Mouse (Mus musculus): Measurements from ENCODE around the gene Sh2b2. TPM values are rescaled to one million over a fixed set of nuclear protein-coding genes. Genes with fewer than 3 reads are reported as not detected.
"Not testable (repeated sequence)": the region's sequence is repeated elsewhere in the genome, so short reads cannot be mapped to it uniquely, and the experiment has no call there.

Gene Sh2b2
- polyA plus RNA-seq, 1 experiment from 2014 or later = 5.0 TPM

DNA sequence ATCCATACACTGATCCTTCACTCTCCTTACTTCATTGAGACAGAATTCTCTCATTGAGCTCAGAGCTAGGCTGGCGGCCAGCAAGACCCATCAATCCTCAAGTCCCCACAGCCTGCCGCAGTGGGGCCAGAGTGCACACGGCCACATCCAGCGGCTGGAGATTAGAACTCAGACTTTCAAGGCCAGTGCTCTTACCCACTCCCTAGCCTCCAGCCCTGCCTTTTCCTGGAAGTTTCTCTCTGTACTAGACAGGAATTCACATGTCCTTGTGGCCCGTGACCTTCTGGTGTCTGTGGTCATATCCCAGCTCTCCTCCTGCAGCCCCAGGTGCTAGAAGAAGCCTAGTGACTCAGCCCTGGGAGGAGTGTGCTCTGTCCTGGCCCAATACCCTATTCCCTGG is 9.7 kb downstream of the Sh2b2 start:
- no peak for ATAC-seq (replicated peaks; ENCODE audit: low FRiP score)
- Histone ChIP-seq H3K4me3 (replicated peaks) (no peak overlapping the region), H3K9ac (no peak overlapping the region), H3K27ac (no peak overlapping the region), H3K4me2 (no peak overlapping the region), H3K9me3 (replicated peaks) (no peaks in the 10 kb centered on the region), H3K4me1 (peaks cover 40% of the 10 kb centered on the region), H3K36me3 (peaks cover 3% of the 10 kb centered on the region), H3K27me3 (peaks cover 8% of the 10 kb centered on the region; the same call in 1 of the 2 replicates)
- 58% methylated on average over 5 of the region's 5 CpGs for WGBS

DNA sequence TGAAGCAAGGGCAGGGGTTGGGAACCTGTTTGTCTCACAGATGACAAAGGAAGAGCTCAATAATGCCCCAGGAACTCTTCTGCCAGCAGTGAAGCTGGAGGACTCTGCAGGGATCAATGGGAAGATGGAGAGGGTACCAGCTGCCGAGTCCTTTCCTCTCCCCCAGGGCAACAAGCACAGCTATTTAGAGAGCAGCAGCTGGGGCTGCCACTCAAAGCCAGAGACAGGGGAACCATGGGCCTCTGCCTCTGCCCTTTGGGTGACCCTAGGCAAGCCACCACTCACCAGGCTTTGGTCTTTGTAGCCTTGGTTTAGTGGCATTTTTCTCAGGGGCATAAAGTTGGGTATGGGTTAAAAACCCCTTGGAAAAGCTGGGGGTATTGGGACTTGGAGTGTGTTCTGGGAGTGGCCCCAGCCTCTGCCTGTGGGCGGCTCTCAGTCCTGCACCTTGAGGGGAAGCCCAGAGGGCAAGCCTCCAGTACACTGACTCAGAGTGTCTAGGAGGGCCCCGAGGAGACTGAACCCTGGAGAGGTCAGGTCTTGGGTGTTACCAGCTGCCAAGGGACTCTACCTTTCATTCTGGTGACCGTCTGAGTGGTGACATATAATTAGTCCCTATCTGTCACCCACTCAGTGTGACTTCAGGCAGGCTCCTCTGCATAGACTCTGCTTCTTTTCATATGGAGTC is 15.9 kb downstream of the Sh2b2 start:
- Histone ChIP-seq H3K27ac (no peak overlapping the region), H3K4me1 (peaks cover 7% of the 10 kb centered on the region; the same call in 1 of the 2 replicates), H3K36me3 (peaks cover 17% of the 10 kb centered on the region), H3K9ac (no peak overlapping the region), H3K4me2 (no peak overlapping the region), H3K9me3 (replicated peaks) (no peaks in the 10 kb centered on the region), H3K27me3 (peaks cover 8% of the 10 kb centered on the region; the same call in 1 of the 2 replicates), H3K4me3 (replicated peaks) (no peak overlapping the region)
- WGBS = 74% methylated on average over 4 of the region's 4 CpGs
- ATAC-seq (replicated peaks; ENCODE audit: low FRiP score) = no peak

DNA sequence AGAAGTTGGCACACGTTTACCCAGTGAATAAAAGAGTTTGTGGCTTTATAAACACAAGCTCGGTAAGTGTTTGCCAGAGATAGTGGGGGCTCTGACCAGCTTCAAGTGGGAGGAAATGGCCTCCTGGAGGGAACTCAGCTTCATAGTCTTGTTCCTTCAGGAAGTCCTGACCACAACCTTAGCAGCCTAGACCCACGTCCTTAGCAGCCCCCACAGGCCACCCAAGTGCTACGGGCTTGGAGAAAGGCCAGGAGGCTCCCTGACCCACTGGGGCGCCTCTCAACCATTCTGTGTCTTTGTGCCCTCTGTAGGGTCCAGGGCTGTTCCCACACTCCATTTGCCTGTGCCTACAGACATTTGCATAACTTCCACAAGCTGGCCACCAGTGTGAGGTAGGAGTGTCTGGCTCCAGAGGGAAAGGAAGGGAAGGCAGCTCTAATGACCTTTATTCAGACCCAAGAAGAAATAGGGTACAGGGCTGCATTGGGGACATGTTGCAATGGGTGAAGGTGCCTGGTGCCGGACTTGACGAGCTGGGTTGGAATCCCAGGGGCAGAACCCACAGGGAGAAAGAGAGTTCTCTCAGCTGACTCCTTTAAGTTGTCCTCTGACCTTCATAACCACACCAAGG is 20.0 kb downstream of the Sh2b2 start:
- WGBS = 76% methylated on average over 7 of the region's 7 CpGs
- Histone ChIP-seq H3K9ac (no peak overlapping the region), H3K9me3 (replicated peaks) (no peaks in the 10 kb centered on the region), H3K4me2 (no peak overlapping the region), H3K27me3 (0 out of 2 replicates have a peak, but pooled peaks cover under 1% of the 10 kb centered on the region), H3K4me3 (replicated peaks) (no peak overlapping the region), H3K27ac (no peak overlapping the region), H3K4me1 (no peaks in the 10 kb centered on the region), H3K36me3 (peaks cover 27% of the 10 kb centered on the region)
- no peak for ATAC-seq (replicated peaks; ENCODE audit: low FRiP score)

DNA sequence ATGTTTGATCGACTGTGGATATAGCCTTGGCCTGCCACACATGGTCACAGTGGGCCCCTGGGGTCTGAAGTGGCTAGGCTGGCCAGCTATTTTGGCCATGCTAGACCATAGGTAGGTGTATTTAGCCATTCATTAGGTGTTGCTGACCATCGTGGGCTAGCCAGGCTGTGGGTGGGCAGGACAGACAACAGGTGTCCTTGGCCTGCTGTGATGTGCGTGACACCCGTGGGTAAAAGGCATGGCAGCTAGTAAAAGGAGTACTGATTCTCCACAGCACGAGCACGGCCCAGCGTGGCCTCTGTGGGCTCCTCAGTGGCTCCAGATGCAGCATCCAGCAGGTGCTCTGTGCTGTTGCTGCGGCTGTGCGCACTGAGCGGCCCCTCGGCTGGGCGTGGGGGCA is 27.8 kb downstream of the Sh2b2 start:
- 83% methylated on average over 12 of the region's 12 CpGs for WGBS
- Histone ChIP-seq H3K4me1 (0 out of 2 replicates have a peak, but pooled peaks cover 2% of the 10 kb centered on the region), H3K9me3 (replicated peaks) (no peaks in the 10 kb centered on the region), H3K27ac (no peak overlapping the region), H3K9ac (no peak overlapping the region), H3K4me3 (replicated peaks) (no peak overlapping the region), H3K27me3 (no peaks in the 10 kb centered on the region), H3K36me3 (peaks cover 6% of the 10 kb centered on the region; the same call in 1 of the 2 replicates), H3K4me2 (no peak overlapping the region)
- ATAC-seq (replicated peaks; ENCODE audit: low FRiP score) = no peak

DNA sequence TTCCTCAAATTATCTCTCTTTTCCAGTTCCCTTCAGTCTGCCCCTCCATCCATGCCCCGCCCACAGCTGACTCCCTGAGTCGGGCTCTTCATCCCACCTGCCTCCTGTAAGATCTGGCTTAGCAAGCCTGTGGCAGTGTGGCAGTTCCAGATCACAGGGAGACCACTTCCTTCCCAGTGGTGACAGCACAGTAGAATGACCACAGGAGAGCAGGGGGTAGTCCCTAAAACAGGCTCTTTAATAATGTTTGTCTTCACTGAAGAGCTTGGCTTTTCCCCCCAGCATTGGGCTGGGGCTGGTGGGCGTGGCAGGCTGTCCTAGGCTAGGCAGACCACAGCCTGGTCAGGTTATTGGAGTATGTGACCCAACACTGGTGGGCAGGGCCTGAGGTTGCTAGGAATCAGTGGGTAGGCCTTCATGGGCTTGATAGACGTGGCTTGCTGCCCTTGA is 28.4 kb downstream of the Sh2b2 start:
- Histone ChIP-seq H3K4me2 (no peak overlapping the region), H3K9me3 (replicated peaks) (no peaks in the 10 kb centered on the region), H3K27ac (no peak overlapping the region), H3K36me3 (peaks cover 3% of the 10 kb centered on the region; the same call in 1 of the 2 replicates), H3K4me1 (0 out of 2 replicates have a peak, but pooled peaks cover 2% of the 10 kb centered on the region), H3K4me3 (replicated peaks) (no peak overlapping the region), H3K27me3 (no peaks in the 10 kb centered on the region), H3K9ac (no peak overlapping the region)
- no peak for ATAC-seq (replicated peaks; ENCODE audit: low FRiP score)
- 69% methylated on average over 4 of the region's 4 CpGs for WGBS

DNA sequence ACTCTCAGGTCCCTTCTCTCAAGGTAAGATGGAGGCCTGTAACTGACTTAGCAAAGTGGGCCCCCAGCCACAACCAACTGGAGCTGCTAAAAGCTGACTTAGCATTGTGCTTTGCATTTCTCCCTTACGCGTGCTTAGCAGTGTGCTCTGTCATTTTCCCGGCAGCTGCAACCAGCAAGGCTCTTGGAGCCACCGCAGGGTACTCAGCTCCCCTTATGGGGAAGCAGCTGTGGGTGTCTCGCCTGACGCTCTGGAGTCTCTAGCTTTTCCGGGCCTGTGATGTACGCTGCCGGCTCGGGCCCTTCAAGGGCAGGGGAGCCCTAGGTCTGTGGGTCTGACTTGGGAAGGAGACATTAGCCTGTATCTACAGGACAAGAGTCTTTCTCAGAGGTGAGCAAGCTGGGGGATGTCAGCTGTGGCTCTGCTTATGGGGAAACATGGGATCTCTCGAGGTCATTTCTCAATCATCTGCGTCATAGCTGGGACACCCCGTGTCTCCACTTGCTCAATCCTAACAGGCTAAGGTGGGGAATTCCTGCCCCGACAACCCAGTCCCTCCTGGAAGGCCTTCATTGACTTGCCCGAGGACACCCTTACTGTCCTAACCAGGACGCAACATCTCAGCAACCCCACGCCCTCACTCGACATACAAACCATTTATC is 29.2 kb downstream of the Sh2b2 start:
- Histone ChIP-seq H3K4me2 (no peak overlapping the region), H3K27ac (no peak overlapping the region), H3K27me3 (no peaks in the 10 kb centered on the region), H3K9ac (no peak overlapping the region), H3K9me3 (replicated peaks) (no peaks in the 10 kb centered on the region), H3K4me3 (replicated peaks) (no peak overlapping the region), H3K4me1 (0 out of 2 replicates have a peak, but pooled peaks cover 2% of the 10 kb centered on the region), H3K36me3 (peaks cover 3% of the 10 kb centered on the region; the same call in 1 of the 2 replicates)
- 82% methylated on average over 18 of the region's 18 CpGs for WGBS
- ATAC-seq (replicated peaks; ENCODE audit: low FRiP score) = no peak

DNA sequence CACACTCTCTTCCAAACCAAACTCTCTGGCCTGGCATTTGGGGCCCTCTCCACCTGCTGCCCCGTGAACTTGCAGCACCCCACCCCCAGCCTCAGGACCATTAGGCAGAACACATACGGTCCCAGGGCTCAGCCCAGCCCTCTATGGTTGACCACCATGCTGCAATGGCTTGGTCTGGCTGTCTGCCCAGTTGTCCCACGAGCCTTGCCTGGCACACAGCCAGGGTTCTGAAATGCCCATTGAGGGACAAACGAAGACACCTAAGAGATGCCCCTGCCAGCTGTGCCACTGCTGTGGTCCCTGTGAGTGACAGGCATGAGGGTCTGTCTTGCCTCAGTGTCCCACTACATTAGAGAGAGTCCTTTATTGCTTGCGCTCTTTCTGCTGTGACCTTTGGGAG is 30.4 kb downstream of the Sh2b2 start:
- WGBS = 87% methylated on average over 5 of the region's 5 CpGs
- H3K4me2 ChIP-seq = no peak overlapping the region

DNA sequence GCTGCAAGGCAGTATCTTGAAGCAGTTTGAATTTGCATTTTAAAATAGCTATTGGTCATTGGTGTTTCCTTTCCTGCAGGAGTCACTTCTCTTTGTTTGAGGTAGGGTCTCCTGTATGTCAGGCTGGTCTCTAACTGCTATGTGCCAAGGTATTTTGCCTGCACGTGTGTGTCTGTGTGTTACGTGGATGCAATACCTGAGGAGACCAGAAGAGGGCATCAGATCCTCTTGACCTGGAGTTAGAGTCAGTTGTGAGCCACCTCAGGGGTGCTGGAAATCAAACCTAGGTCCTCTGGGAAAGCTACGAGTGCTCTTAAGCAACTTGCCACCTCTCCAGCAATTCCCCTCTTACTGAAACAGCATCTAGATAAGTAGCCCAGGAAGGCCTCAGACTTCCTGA is 31.1 kb downstream of the Sh2b2 start:
- ATAC-seq (replicated peaks; ENCODE audit: low FRiP score) = no peak
- 0 out of 2 replicates have a peak, but pooled peaks cover 2% of the 10 kb centered on the region for H3K4me1 ChIP-seq
- H3K36me3 ChIP-seq = no peaks in the 10 kb centered on the region
- H3K27ac ChIP-seq = no peak overlapping the region
- WGBS = 92% methylated on average over 3 of the region's 3 CpGs
- no peaks in the 10 kb centered on the region for H3K27me3 ChIP-seq
- H3K4me2 ChIP-seq = no peak overlapping the region
- H3K9me3 ChIP-seq (replicated peaks) = no peaks in the 10 kb centered on the region
- H3K9ac ChIP-seq = no peak overlapping the region
- H3K4me3 ChIP-seq (replicated peaks) = no peak overlapping the region

More for the DNA sequence above, 30.4 kb downstream of the Sh2b2 start:
- Histone ChIP-seq H3K9me3 (replicated peaks) (no peaks in the 10 kb centered on the region), H3K9ac (no peak overlapping the region), H3K36me3 (peaks cover 3% of the 10 kb centered on the region; the same call in 1 of the 2 replicates), H3K4me3 (replicated peaks) (no peak overlapping the region), H3K4me1 (0 out of 2 replicates have a peak, but pooled peaks cover 2% of the 10 kb centered on the region), H3K27me3 (no peaks in the 10 kb centered on the region), H3K27ac (no peak overlapping the region)
- ATAC-seq (replicated peaks; ENCODE audit: low FRiP score) = no peak

DNA sequence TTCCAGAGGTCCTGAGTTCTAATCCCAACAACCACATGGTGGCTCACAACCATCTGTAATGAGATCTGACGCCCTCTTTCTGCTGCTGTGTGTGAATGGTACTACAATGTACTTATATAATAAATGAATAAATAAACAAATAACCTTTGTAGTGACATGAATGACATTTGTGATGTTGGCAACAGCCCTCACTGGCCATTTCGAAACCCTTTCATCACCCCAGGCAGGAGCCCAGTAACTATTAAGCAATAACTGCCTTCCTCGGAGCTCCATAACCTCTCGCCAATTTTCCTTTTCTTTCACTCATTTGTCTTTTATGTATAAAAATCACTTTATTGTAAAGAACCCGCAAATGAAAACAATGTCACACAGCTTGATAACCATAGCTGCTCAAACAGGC is 32.6 kb downstream of the Sh2b2 start:
- no peak for ATAC-seq (replicated peaks; ENCODE audit: low FRiP score)
- H3K9me3 ChIP-seq (replicated peaks) = no peaks in the 10 kb centered on the region
- H3K27ac ChIP-seq = no peak overlapping the region
- 84% methylated on average over 5 of the region's 5 CpGs for WGBS
- no peak overlapping the region for H3K4me3 ChIP-seq (replicated peaks)
- no peaks in the 10 kb centered on the region for H3K27me3 ChIP-seq
- H3K9ac ChIP-seq = no peak overlapping the region
- H3K4me1 ChIP-seq = 0 out of 2 replicates have a peak, but pooled peaks cover 2% of the 10 kb centered on the region
- H3K4me2 ChIP-seq = no peak overlapping the region
- H3K36me3 ChIP-seq = no peaks in the 10 kb centered on the region

DNA sequence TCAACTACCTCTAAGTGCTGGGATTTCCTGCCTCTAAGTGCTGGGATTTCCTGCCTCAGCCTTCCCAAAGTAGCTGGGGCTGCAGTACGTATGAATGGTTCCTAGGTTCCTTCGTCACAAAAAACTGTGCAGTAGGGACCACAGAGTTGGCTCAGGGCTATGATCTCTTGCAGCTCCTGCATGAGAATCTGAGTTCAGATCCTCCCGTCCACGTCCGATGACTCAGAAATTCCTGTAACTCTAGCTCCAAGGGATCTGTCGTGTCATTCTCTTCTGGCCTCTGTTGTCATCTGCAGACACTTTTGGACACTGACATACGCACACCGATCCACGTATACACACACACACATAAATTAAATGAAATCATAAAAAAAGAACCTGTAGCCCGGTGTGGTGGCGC is 33.6 kb downstream of the Sh2b2 start:
- 87% methylated on average over 11 of the region's 11 CpGs for WGBS
- Histone ChIP-seq H3K4me1 (0 out of 2 replicates have a peak, but pooled peaks cover 2% of the 10 kb centered on the region), H3K9ac (no peak overlapping the region), H3K27ac (no peak overlapping the region), H3K36me3 (no peaks in the 10 kb centered on the region), H3K4me2 (no peak overlapping the region), H3K27me3 (no peaks in the 10 kb centered on the region), H3K9me3 (replicated peaks) (no peaks in the 10 kb centered on the region), H3K4me3 (replicated peaks) (no peak overlapping the region)
- no peak for ATAC-seq (replicated peaks; ENCODE audit: low FRiP score)

DNA sequence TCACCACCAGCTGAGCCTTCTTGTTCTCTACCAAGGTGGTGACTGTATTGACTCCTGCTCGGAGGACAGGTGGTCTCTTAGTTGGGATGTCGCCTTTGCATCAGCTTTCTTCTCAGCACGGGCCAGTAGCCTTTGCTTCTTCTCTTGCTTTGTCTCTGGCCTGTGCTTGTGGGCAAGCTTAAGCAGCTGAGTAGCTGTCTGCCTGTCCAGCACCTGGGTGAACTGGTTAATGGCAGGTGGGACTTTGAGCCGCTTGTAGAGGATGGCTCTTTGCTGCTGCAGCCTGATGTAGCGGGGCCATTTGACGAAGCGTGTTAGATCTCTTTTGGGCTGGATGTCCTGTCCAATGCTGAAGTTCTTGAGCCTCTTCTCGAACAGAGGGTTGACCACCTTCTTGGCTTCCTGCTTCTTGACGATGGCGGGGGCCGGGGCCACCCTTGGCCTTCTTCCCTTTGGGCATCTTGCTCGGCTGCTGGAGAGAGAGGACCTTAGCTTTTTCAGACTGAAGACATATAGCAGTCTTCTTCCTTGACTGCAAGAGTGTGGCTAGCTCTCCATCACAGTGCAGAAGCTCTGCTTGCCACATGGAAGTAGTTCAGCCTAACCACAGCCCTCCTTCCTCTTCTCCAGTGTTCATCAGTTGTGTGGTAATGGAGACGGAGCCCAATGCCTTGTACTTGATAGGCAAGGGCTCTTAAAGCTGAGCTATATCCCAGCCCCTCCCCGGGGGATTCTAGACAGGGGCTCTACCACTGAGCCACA is 34.8 kb downstream of the Sh2b2 start:
- H3K4me1 ChIP-seq; H3K9me3 ChIP-seq (replicated peaks); H3K36me3 ChIP-seq; H3K27ac ChIP-seq; ATAC-seq (replicated peaks; ENCODE audit: low FRiP score); H3K4me3 ChIP-seq (replicated peaks); H3K9ac ChIP-seq; H3K4me2 ChIP-seq; H3K27me3 ChIP-seq: not testable (repeated sequence)
- WGBS = 91% methylated on average over 14 of the region's 14 CpGs
